Mouse (Mus musculus) adrenal gland, adult 10 weeks (tissue): Measurements from ENCODE around the gene Gm10999. TPM values are rescaled to one million over a fixed set of nuclear protein-coding genes. Genes with fewer than 3 reads are reported as not detected.

ENCODE experiments used
- polyA plus RNA-seq: library from polyadenylated mRNA; stranded (reverse); fragments of 350-450 nt; fragmentation: Illumina TruSeq; extraction: RNeasy Lipid Tissue Mini Kit (QIAGEN cat#74804); gene quantifications from one replicate; pipeline ENCODE4 v1.2.3, GENCODE M21; 2014; ENCODE audit warnings: low read depth, low replicate concordance

Gm10999 gene
- polyA plus RNA-seq: not detected

GRCm38 (mm10) chr8:129131561-129131960 lies at the start of gene Gm10999:
Gene Gm10999 (minus strand): TSS chr8:129131661.

Other genes starting within 250 kb of the Gm10999 start
- gene Ccdc7a, start 66.1 kb downstream of the Gm10999 start, polyA plus RNA-seq: not detected
- gene Ccdc7b, start 64.5 kb downstream of the Gm10999 start, polyA plus RNA-seq: not detected
- 60.0 TPM for gene 2610044O15Rik8, start 102.7 kb upstream of the Gm10999 start, polyA plus RNA-seq